Mouse (Mus musculus) mouse embryonic stem cell (cell line): ENCODE measurements around the gene Dhrs3.

ENCODE experiments used
- in situ Hi-C, 2 experiments: fragments of 300-500 bp; cut with MboI; formaldehyde crosslinking; loops; 1 replicate in 1 of 2; 3 replicates in 1 of 2; pipeline ENCODE4 v1.14.3; 2019 to 2020; ENCODE audit warnings: low sequenced_read_pairs in 2 of 2, low pct_unique_long_range_greater_than_20kb in 1 of 2, mixed read lengths in 1 of 2; ENCODE audit not compliant: unreplicated experiment in 1 of 2

The Dhrs3 gene

GRCm38 (mm10) chr4:144892133-144892936 lies at the start of gene Dhrs3:
Gene Dhrs3 (plus strand): TSS chr4:144892827.
- in situ Hi-C loops, result loop anchor here (25.0 kb wide), 2 partner anchors 330 to 395 kb away; partner anchors contain the start of gene Gm13124 (in 1 of the 2)

GRCm38 (mm10) chr4:144861756-144862505 lies 30.7 kb upstream of the Dhrs3 start:
- in situ Hi-C loops, result loop anchor here (10.0 to 25.0 kb wide), 2 partner anchors 97 to 300 kb away; partner anchors contain the start of gene Gm13124 (in 1 of the 2)

- in situ Hi-C loops, result loop anchor here (10.0 to 25.0 kb wide), 2 partner anchors 103 to 306 kb away; partner anchors contain the start of gene Gm13124 (in 1 of the 2)
Measured at GRCm38 (mm10) chr4:144867926-144868325, 24.7 kb upstream of the Dhrs3 start.

- in situ Hi-C loops, result loop anchor here (10.0 to 25.0 kb wide), 2 partner anchors 104 to 306 kb away; partner anchors contain the start of gene Gm13124 (in 1 of the 2)
Measured at GRCm38 (mm10) chr4:144868584-144868983, 24.0 kb upstream of the Dhrs3 start.

GRCm38 (mm10) chr4:144872905-144873304 lies 19.7 kb upstream of the Dhrs3 start:
- in situ Hi-C loops, result loop anchor here in 1 of 2 experiments (25.0 kb wide), 1 partner anchor 311 kb away; the partner anchor contains the start of gene Gm13124

- in situ Hi-C loops, result loop anchor here (25.0 kb wide), 2 partner anchors 313 to 412 kb away; partner anchors contain the start of gene Gm13124 (in 1 of the 2)
Measured at GRCm38 (mm10) chr4:144875576-144876093, 17.0 kb upstream of the Dhrs3 start.

- in situ Hi-C loops, result loop anchor here (25.0 kb wide), 2 partner anchors 317 to 408 kb away; partner anchors contain the start of gene Gm13124 (in 1 of the 2)
Measured at GRCm38 (mm10) chr4:144879549-144879948, 13.1 kb upstream of the Dhrs3 start.

- in situ Hi-C loops, result loop anchor here (25.0 kb wide), 2 partner anchors 319 to 406 kb away; partner anchors contain the start of gene Gm13124 (in 1 of the 2)
Measured at GRCm38 (mm10) chr4:144881376-144881775, 11.3 kb upstream of the Dhrs3 start.

- in situ Hi-C loops, result loop anchor here (25.0 kb wide), 2 partner anchors 321 to 404 kb away; partner anchors contain the start of gene Gm13124 (in 1 of the 2)
Measured at GRCm38 (mm10) chr4:144882881-144883331, 9.7 kb upstream of the Dhrs3 start.

- in situ Hi-C loops, result loop anchor here (25.0 kb wide), 2 partner anchors 324 to 401 kb away; partner anchors contain the start of gene Gm13124 (in 1 of the 2)
Measured at GRCm38 (mm10) chr4:144886460-144886859, 6.2 kb upstream of the Dhrs3 start.

GRCm38 (mm10) chr4:144888750-144889149 lies 3.9 kb upstream of the Dhrs3 start:
- in situ Hi-C loops, result loop anchor here (25.0 kb wide), 2 partner anchors 326 to 399 kb away; partner anchors contain the start of gene Gm13124 (in 1 of the 2)

GRCm38 (mm10) chr4:144889505-144890301 lies 2.9 kb upstream of the Dhrs3 start:
- in situ Hi-C loops, result loop anchor here (25.0 kb wide), 2 partner anchors 327 to 398 kb away; partner anchors contain the start of gene Gm13124 (in 1 of the 2)

- in situ Hi-C loops, result loop anchor here (25.0 kb wide), 2 partner anchors 328 to 397 kb away; partner anchors contain the start of gene Gm13124 (in 1 of the 2)
Measured at GRCm38 (mm10) chr4:144890690-144891120, 1.9 kb upstream of the Dhrs3 start.

GRCm38 (mm10) chr4:144891121-144891711 lies 1.4 kb upstream of the Dhrs3 start:
- in situ Hi-C loops, result loop anchor here (25.0 kb wide), 2 partner anchors 329 to 396 kb away; partner anchors contain the start of gene Gm13124 (in 1 of the 2)

- in situ Hi-C loops, result loop anchor here (25.0 kb wide), 2 partner anchors 329 to 396 kb away; partner anchors contain the start of gene Gm13124 (in 1 of the 2)
Measured at GRCm38 (mm10) chr4:144891743-144892132, 889 bp upstream of the Dhrs3 start.

- in situ Hi-C loops, result loop anchor here (25.0 kb wide), 2 partner anchors 331 to 394 kb away; partner anchors contain the start of gene Gm13124 (in 1 of the 2)
Measured at GRCm38 (mm10) chr4:144892937-144893272, 278 bp downstream of the Dhrs3 start.
